Mouse (Mus musculus) large intestine, adult 2 months (tissue): ENCODE data around the gene Nxt1. TPM values are rescaled to one million over a fixed set of nuclear protein-coding genes. Genes with fewer than 3 reads are reported as not detected.
A peak's percentile ranks its signal among the peaks of the same experiment; 100 is the strongest.

Source experiments
- DNase-seq: peaks from one replicate; pipeline ENCODE4 v3.0.0-alpha.2; 2012; ENCODE audit warnings: low read depth, low spot score
- WGBS: fragments of 180-500 bp; shearing (Covaris S2); methylation state at CpG from one replicate; pipeline ENCODE4 v1.1.7; 2018; 5-methylcytosine and 5-hydroxymethylcytosine counted together
- polyA plus RNA-seq: library from polyadenylated mRNA; depleted of rRNA; stranded (reverse); fragments of >200 nt; gene quantifications from 2 replicates; pipeline ENCODE4 v1.2.3, GENCODE M21; 2012; rRNA removed

Nxt1 gene
- polyA plus RNA-seq = 25.5 and 26.6 TPM in 2 replicates

DNA sequence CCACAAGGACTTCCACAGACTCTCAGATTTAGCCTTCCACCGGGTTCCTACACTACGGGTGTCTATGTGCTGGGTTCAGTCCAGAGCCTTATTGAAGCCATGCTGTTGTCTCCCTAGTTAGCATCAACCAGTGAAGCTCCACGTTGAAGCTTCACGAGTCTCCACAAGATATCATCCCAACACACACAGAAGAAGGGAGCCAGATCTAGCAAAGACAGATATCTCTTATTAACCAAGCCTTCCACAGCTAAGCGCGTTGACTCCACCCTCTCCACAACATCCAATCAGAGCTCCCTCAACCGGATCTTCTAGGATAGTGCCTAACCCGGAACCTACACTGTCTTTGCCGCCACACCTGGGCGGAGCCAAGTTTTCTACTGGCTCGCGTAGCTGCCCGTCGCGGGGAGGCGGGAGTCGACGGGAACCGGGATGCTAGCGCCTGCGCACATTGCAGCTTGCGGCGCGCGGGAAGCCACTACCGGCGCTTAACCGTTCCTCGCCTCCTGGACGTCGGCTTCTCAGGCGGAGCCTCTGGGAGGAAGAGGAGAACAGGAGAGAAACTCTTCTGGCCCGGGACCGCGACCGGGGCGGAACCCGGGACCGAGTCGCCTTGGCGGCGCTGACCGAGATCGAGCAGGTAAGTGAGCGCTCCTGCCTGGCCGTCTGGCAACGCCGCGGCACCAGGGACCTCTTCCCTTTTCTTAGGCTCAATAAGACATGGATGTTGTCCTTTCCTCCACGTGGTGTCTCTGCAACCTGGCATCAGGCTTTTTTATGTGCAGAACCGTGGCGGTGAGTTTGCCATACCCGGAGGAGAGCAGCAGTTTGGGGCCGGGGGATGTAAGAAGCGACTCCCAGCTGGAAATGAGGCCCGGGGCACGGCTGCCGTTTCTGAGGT, at the start of gene Nxt1:
Gene Nxt1, plus strand, starts transcription at position 403 of the 898 bp plus-strand sequence.
- under 1% methylated on average over 58 of the region's 58 CpGs for WGBS
- peak; percentile 94 for DNase-seq

DNA sequence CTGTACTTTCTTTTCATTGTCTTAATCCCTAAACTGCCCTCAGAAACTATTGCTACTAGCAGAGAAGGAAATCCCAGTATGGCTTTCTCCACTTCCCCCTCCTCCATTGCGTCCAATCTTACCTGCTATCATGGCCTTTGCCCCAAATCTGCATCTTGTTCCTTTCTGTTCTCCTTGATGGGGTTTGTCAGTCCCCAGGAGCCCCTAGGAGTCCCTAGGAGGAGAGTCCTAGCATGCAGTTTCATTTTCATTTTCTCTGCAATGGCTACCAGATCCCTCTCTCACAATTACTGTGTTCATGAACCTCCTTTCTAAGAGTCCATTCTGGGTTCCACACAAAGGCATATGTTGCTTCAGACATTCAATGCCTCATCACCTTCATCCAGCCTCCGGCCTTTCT, 49.3 kb upstream of the Nxt1 start:
- 73% methylated on average over 2 of the region's 2 CpGs for WGBS

DNA sequence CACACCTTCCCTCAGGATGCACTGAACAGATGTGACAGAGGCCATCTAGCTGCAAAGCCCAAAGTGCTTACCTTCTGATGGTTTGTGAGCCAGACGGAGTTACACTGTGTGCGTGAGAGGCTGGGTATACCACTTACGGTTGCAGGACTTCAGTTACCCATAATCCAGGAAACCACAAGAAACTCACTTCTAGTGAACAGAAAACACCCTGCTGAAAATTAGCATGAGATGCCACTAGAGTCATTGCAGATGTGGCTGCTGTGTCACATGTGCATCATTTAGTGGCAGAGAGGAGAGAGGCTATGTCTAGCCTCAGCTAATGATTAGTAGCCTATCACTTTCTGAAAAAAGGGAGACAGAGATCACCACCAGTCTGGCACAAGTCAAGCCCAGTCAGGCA, 47.9 kb upstream of the Nxt1 start:
- 90% methylated on average over 3 of the region's 3 CpGs for WGBS
- DNase-seq = no peak

More for the DNA sequence above, 49.3 kb upstream of the Nxt1 start:
- DNase-seq = no peak

DNA sequence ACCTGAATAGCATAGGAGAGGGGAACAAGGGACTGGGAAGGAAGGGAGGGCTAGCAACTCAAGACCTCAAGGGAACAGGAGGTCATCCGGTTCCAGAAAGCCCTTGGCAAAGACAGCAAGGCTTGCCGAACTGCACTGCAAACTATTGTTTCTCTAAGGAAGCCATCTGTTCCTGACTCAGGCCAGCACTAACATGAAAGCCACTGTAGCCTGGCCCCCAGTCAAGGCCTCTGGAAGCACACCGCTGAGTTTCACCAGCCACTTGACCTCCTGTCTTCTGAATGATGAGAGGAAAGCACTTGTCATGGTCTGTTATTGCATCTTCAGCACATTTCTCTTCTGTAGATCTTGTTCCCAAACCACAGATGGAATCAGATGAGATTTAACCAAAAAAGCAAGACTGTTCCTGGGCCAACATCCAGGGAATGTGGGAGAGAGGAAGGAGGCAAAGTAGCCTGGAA, 45.4 kb upstream of the Nxt1 start:
- WGBS = 61% methylated on average over 3 of the region's 3 CpGs
- DNase-seq = no peak

DNA sequence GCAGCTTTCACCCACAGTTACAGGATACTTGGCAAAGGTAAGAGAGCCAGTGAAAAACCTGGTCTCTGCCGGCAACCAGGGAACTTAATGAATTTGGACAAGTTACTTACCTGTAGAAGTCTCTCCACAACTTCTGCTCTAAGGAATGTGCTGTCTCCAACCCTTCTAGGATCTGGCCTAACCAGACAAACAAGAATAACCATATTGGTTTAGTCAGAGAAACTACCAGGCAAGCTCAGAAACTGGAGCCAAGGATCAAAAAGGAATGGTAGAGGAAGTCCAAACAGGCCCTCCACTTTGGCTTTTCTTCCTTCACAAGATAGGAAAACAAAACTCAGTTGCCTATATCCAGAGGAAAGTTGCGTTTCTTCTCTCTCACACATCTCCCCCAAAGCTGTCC, 41.4 kb upstream of the Nxt1 start:
- no peak for DNase-seq
- WGBS = 74% methylated on average over 2 of the region's 2 CpGs

DNA sequence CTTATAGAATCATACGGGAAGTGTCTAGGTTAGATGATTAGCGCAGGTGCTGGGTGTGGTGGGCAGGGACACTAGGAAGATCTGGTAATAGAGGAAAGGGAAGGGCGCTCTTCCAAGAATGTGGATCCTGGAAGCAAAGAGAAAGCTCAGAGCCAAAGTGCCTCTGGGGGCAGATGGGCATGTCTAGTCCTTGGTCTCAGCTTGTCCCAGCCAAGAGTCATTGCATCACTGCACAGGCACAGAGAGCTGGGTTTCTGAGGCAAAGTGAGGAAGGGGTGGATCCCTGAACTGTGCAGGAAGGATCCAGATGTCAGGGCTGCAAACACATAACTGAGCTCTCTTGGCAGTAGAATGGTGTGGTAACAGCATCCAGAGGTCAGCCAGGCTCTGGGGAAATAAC, 40.8 kb upstream of the Nxt1 start:
- WGBS = 79% methylated on average over 3 of the region's 3 CpGs
- no peak for DNase-seq

DNA sequence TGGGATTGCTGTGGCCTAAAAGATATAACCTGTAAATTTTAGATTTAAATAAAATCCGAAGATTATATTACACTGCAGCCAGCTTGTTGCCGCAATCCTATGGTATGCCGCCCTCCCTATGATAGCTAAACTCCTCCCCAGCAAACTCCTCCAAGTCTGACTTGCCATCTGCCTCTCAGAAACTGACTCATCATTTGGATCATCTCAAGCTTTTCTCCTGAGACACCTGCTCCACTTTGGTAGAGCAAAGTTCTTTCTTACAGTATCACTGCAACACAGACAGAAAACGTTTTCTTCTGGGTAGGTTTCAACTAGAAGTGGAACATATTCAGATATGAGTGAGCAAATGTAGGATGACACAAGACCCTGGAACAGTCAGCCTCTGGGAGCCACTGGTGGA, 37.9 kb upstream of the Nxt1 start:
- DNase-seq = no peak
- 87% methylated on average over 4 of the region's 4 CpGs for WGBS

DNA sequence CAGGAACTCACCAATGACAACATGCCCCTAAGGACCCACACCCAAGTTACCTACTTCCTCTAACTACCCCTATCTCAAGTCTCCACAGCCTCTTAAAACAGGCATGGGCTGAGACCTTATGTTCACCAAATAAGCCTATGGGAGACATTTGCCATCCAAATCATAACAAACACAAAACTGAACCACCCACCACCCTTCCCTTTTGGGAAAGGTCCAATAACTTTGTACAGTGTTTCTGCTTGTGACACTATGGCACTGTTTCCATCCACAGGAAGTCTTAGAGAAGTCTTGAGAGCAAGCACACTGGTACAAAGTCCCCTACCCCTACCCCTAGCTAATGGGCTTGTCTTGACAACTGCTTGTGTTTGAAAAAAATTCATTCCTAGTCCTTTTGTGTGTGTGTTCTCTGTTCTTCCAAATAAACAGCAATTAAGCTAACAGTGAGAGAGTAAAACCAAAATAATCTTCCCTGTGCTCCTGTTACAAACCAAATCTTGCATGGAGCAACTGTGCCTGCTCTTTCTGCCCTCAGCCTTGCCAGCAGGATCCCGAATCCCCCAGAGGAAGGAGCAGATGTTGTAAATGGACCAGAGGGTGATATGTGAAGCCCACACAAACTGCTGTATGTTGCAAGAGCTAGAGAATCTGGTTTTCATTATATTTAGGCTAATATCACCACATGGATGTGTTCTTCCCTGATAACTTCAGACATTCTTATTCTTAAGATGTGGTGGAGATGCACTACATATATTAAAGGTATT, 29.6 kb upstream of the Nxt1 start:
- WGBS = 69% methylated on average over 1 of the region's 1 CpGs
- DNase-seq = no peak

DNA sequence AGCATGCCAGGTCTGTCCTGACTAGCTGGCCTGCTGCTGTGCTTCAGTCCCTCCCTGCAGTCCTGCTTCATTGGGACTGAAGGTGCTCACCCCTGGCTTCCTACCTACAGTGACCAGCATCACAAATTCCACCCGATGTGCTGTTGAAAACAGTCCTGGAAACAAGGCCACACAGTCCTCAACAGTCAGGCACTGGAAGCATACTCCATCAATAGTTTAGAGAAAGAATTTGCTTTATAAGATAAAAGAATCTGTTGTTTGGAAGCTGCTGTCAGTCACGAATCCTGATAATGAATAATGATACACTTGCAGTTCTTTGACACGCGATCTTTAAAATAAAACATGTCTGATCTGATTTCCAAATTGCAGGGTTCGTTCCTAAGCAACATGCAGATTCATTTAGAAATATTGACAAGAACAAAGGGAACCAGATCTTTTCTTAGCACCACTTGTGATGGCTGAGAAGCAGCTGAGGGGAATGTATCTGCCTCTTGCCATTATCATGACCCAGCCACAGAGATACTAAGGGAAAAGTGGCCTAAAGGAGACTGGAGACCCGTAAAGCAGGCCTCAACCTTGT, 27.9 kb upstream of the Nxt1 start:
- 90% methylated on average over 6 of the region's 6 CpGs for WGBS
- no peak for DNase-seq

DNA sequence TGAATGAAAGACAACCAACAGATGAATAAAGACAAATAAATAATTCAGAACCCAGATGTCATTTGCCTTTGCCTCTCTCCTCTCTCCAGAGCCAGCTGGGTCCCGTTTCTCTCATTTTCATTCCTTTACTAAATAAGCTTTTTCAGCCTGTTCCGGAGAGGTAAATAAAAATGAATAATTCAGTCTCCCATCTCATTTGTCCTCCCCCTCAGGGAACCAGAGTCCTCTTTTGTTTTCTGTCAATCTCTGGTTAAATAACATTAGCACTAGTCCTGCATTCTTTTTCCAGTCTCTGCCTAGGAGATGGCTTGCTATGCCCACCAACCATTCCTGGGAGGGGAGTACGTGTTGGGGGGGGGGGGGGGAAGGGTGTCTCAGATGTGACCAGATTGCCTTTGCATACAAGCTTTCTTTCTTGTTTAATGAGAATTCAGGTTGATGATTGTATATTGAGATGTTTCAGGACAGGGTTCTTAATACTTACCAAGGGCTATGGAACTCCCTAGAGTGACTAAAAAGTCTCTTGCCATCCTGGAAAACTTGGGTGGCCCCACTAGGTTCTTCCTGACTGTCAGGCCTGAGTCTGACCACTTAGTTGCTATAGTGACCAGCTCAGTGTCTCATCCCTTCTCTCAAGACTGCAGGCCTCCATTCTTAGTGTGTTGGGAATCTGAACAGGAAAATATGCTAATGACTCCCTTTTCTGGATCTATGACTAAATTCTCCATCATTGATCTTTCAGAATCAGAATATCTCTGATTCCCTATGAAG, 21.6 kb upstream of the Nxt1 start:
- no peak for DNase-seq
- WGBS = 44% methylated on average over 3 of the region's 3 CpGs

DNA sequence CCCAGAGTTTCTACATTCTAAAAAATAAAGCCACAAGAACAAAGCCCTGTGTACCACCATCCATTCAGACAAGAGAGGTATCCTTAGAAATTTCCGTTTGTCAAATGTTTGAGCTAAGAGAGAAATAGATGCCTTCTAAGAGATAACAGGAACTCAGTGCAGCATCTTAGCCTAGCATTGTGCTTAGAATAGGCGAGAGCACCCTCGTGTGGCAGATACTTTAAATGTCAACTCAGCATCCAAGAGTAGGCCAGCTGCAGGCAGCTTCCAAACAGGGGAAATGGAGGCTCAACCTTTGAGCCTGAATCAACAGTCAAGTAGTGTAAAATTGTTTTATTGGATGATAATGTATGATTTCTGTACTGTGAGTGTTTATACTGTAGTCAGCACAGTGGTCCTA, 17.4 kb upstream of the Nxt1 start:
- no peak for DNase-seq
- WGBS = under 1% methylated on average over 3 of the region's 3 CpGs

DNA sequence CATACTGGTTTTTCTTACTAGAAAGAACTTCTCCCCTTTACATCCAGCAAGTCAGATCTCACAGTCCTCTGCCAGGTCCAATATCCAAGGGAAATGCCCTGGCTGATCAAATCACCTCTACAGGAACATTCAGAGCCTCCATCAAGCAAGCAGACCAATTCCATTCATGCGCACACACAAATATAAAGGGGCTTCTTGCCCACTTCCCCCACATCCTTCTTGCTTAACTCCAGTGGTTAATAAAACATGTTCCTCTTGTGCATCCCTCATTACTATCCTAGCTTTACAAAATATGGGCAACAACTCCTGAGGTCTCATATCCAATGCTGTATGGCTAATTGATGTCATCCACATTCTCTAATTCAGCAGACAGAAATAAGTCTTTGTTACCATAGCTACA, 8.9 kb upstream of the Nxt1 start:
- no peak for DNase-seq
- 96% methylated on average over 1 of the region's 1 CpGs for WGBS

DNA sequence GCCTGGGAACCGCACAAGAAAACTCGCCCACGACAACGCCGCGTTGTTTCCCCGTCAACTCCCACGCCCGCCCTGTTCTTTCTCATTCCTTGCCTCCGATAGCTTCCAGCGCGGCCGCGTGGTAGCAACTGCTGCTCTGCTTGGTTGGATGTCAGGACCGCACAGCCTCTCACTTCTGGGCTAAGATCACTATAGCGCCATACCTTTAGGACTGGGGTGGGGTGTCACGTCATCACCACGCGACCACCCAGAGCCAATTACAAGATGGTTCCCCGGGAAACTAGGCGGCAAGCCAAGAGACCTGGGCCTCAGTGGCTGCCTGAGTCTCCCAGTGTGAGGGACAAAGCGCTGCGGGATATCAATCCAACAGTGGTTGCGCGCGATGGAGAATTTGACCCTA, 5.4 kb downstream of the Nxt1 start:
- DNase-seq = no peak
- 39% methylated on average over 26 of the region's 26 CpGs for WGBS

DNA sequence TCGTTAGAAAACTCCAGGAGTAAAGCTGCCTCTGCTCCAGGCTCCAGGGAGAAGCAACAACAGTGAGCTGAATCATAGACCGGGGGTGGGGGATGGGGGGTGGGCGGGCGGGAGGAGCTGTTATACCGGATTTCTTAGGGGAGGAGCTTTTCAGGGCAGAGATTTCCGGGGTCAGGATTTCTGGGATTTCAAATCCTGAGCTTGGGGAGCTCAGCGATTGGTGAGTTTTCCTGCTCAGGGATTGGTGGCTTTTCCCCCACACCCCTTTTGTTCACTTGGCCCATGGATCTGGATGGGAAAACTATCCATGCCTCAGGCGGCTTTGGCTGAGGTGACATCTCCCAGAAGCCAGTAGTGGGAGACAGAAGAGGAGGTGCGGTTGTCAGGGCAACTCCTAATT, 6.9 kb downstream of the Nxt1 start:
- 8% methylated on average over 9 of the region's 9 CpGs for WGBS

DNA sequence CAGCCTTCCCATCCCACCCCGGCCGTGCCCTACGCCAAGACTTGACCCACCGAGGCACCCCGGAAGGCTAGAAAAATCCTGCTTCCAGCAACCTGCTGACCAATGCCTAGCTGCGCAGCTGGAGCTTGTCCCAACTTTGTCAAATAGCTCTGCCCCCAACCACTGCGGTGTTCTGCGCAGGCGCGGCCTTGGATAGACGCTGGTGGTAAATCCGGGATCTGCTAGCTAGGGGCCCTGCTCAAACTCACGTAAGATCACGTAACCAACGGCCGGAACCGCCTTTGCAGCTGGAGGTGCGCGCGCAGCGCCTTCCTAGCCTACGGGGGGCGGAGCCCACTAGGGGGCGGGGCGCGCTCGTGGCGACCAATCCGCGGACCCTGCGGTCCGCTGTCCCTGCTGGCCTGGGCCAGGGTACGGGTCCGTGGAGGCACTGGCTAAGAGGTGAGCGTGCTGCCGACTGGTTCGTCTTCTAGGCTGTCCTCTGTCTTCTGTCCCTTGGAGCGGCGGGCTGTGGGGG, 8.4 kb downstream of the Nxt1 start, which contains the start of gene Gzf1:
Gene Gzf1, plus strand, starts transcription at position 249 of the 517 bp plus-strand sequence.
- peak; percentile 93 for DNase-seq
- WGBS = under 1% methylated on average over 39 of the region's 39 CpGs

More for the DNA sequence above, 6.9 kb downstream of the Nxt1 start:
- peak; percentile 72 for DNase-seq

DNA sequence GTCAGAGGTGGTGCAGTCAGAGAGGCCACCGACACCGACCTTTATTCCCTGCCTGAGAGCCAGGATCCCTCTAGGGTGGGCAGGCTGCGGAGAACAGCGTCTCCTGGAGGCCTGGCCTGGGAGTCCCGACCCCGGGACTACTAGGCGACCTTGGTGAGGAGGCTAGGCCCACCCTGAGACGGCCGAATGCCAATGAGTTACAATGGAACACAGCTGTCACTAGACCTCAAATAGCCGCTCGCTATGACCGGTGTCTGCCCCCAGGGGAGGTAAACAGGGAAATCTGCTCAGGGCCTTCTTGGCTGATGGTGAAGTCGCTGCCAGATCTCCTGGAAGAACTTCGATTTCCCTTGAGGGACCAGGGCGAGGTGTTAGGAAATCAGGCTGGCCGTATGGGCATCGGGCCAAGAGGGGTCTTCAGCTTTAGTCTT, 9.1 kb downstream of the Nxt1 start:
- no peak for DNase-seq
- 4% methylated on average over 17 of the region's 17 CpGs for WGBS

DNA sequence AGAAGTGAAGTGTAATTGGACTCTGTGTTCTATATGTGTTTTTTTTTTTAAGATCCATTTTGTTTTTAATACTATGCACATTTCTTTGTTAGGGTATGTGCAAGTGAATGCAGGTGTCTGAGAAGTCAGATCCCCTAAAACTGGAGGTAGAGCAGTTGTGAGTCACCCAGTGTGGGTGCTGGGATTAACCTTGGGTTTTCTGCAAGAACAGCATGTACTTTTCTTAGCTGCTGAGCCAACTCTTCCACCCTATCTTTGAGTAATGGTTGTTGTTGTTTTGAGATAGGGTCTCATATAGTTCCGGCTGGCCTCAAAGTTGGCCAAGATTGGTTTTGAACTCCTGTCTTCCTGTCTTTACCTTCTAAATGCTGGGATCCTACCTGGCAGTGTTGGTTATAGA, 10.6 kb downstream of the Nxt1 start:
- 92% methylated on average over 1 of the region's 1 CpGs for WGBS

DNA sequence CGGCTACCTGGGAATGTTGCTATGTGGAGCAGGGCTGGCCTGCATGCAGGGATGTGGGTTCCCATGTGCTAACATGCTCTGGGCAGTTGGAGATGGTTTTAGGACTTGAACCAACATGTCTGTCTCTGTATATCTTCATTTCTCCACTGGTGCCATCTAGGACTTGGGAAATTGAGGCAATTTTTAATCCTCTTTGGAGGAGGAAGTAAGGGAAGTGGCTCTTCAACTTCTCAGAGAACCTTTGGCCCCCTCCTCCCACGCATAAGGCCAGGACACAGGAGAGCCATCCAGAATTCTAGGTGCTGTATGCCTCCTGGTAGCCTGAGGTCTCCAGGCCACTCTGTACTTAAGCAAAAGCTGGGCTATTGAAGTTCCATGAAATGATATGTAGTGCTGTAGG, 12.6 kb downstream of the Nxt1 start:
- no peak for DNase-seq
- WGBS = 91% methylated on average over 2 of the region's 2 CpGs

More for the DNA sequence above, 10.6 kb downstream of the Nxt1 start:
- no peak for DNase-seq

DNA sequence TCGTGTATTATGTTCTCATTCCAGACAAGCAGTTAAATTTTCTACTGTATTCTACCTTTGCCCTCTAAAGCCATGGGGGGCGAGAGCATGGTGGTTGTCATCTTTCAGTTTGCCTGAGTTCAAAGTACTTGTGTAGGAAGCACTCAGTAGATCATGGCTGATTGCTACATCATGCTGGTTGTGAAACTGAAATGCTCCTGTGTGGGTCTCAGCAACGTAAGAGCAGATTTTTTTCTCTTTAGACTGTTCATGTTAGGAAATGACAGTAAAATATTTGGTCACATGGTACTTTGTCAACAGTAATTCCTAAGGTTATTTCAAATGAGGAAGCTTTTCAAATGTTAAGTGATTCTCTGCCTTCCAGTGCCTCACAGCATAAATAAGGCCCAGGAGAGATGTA, 13.3 kb downstream of the Nxt1 start:
- no peak for DNase-seq
- 59% methylated on average over 3 of the region's 3 CpGs for WGBS
